In the genomic region with DNA sequence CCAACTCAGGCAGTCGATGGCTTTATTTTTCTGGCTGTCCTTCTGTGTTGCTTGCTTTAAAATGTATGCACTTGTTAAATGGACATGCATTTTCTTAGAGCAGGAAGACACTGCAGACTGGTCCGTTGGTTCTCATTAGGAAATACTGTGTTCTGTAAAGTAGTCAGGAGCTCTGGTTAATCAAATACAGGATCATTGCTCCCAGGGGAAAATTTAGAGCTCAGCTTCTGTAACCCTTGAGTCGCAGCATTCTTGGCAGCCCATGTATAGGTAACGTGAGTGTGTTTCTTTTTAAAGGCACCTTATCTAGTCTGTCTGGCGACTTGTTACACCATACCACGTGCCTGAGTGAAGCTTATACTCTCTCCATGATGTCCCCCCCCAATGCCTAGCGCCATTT, we compare ENCODE assay signal across 20 mouse cellular contexts. TPM values are rescaled to one million over a fixed set of nuclear protein-coding genes. Genes with fewer than 3 reads are reported as not detected.
A peak's percentile ranks its signal among the peaks of the same experiment; 100 is the strongest.
DNase-seq lines count a peak whose midpoint lies in the region; ATAC-seq lines count a peak whose summit lies in the region.
"Had no signal": no experiment of that assay in that cellular context is flagged by ENCODE, and none has a peak within 500 bp of the region (broad histone marks: within the 10 kb centered on the region; RNA-seq: fewer than 3 reads in every experiment).

No protein-coding gene starts in this region.

- H3K4me2 ChIP-seq in hindbrain, embryonic 13.5 days, result no peak overlapping the region
- no peak overlapping the region for H3K4me2 ChIP-seq in hindbrain, embryonic 16.5 days (ENCODE audit: low read length)
- no peak overlapping the region for H3K4me2 ChIP-seq in midbrain, embryonic 11.5 days
- no peak overlapping the region for H3K4me2 ChIP-seq in midbrain, embryonic 15.5 days
- H3K4me2 ChIP-seq: embryonic facial prominence, embryonic 13.5 days; forebrain, embryonic 12.5 days; heart, embryonic 12.5 days had no signal

- H3K36me3 ChIP-seq in hindbrain, embryonic 13.5 days, result peaks cover 7% of the 10 kb centered on the region
- H3K36me3 ChIP-seq in hindbrain, embryonic 16.5 days (ENCODE audit: control insufficient read depth, insufficient read depth, low read length), result no peaks in the 10 kb centered on the region
- no peaks in the 10 kb centered on the region for H3K36me3 ChIP-seq in midbrain, embryonic 11.5 days (ENCODE audit: control insufficient read depth, insufficient read depth, low read length)
- H3K36me3 ChIP-seq in midbrain, embryonic 15.5 days (replicated peaks), result no peaks in the 10 kb centered on the region

- no peaks in the 10 kb centered on the region for H3K9me3 ChIP-seq in hindbrain, embryonic 13.5 days
- H3K9me3 ChIP-seq in hindbrain, embryonic 16.5 days (ENCODE audit: control insufficient read depth, low read length), result no peaks in the 10 kb centered on the region
- H3K9me3 ChIP-seq in midbrain, embryonic 11.5 days (ENCODE audit: control insufficient read depth, low read length), result no peaks in the 10 kb centered on the region
- H3K9me3 ChIP-seq in midbrain, embryonic 15.5 days, result no peaks in the 10 kb centered on the region
- H3K9me3 ChIP-seq: embryonic facial prominence, embryonic 13.5 days; forebrain, embryonic 12.5 days; G1E; heart, embryonic 12.5 days; hindbrain, embryonic 10.5 days had no signal

- H3K27ac ChIP-seq in hindbrain, embryonic 13.5 days, result 0 out of 2 replicates have a peak overlapping the region, but pooled peaks have one; percentile 3
- no peak overlapping the region for H3K27ac ChIP-seq in hindbrain, embryonic 16.5 days (ENCODE audit: low read depth, low read length)
- H3K27ac ChIP-seq in midbrain, embryonic 11.5 days (ENCODE audit: low read depth, low read length), result no peak overlapping the region
- H3K27ac ChIP-seq in midbrain, embryonic 15.5 days, result no peak overlapping the region
- H3K27ac ChIP-seq: embryonic facial prominence, embryonic 13.5 days; forebrain, embryonic 12.5 days; hindbrain, embryonic 10.5 days had no signal

- no peak for ATAC-seq in hindbrain, embryonic 13.5 days (ENCODE audit: low FRiP score)
- ATAC-seq in hindbrain, embryonic 16.5 days, result no peak
- ATAC-seq in midbrain, embryonic 11.5 days (ENCODE audit: low FRiP score), result no peak
- no peak for ATAC-seq in midbrain, embryonic 15.5 days (replicated peaks)
- ATAC-seq: forebrain, embryonic 16.5 days had no signal

- H3K27me3 ChIP-seq in hindbrain, embryonic 13.5 days, result no peaks in the 10 kb centered on the region
- no peaks in the 10 kb centered on the region for H3K27me3 ChIP-seq in hindbrain, embryonic 16.5 days (replicated peaks; ENCODE audit: control insufficient read depth, insufficient read depth, low read length)
- H3K27me3 ChIP-seq in midbrain, embryonic 11.5 days (ENCODE audit: control insufficient read depth, insufficient read depth, low read length), result no peaks in the 10 kb centered on the region
- H3K27me3 ChIP-seq in midbrain, embryonic 15.5 days (replicated peaks), result no peaks in the 10 kb centered on the region
- H3K27me3 ChIP-seq: forebrain, embryonic 12.5 days; heart, embryonic 12.5 days had no signal

- H3K9ac ChIP-seq in hindbrain, embryonic 13.5 days, result no peak overlapping the region
- no peak overlapping the region for H3K9ac ChIP-seq in hindbrain, embryonic 16.5 days (ENCODE audit: low read depth, low read length)
- no peak overlapping the region for H3K9ac ChIP-seq in midbrain, embryonic 11.5 days (ENCODE audit: low read length)
- H3K9ac ChIP-seq in midbrain, embryonic 15.5 days, result no peak overlapping the region
- H3K9ac ChIP-seq: embryonic facial prominence, embryonic 13.5 days; forebrain, embryonic 12.5 days; heart, embryonic 12.5 days had no signal

- DNase-seq in kidney, adult 9 months, result peak; percentile 68
- no peak for DNase-seq in kidney, adult 11 months
- DNase-seq in midbrain, embryonic 11.5 days (ENCODE audit: low spot score, missing footprints), result peak; percentile 44
- DNase-seq in MN1 (ENCODE audit: low spot score), result peak; percentile 28
- no peak for DNase-seq in cerebellum, postnatal 36 days
- DNase-seq: adrenal gland, postnatal 14 days; cerebellum, adult 11-12 months; cerebellum, postnatal 25 days; gastrocnemius, postnatal 10 days; heart, adult 18-20 months; heart, postnatal 10 days had no signal

- H3K4me3 ChIP-seq in hindbrain, embryonic 13.5 days, result no peak overlapping the region
- H3K4me3 ChIP-seq in hindbrain, embryonic 16.5 days (ENCODE audit: low read length), result no peak overlapping the region
- H3K4me3 ChIP-seq in midbrain, embryonic 11.5 days (ENCODE audit: low read depth, low read length), result no peak overlapping the region
- no peak overlapping the region for H3K4me3 ChIP-seq in midbrain, embryonic 15.5 days
- H3K4me3 ChIP-seq: embryonic facial prominence, embryonic 13.5 days; forebrain, embryonic 12.5 days; heart, embryonic 12.5 days; hindbrain, embryonic 10.5 days had no signal

- H3K4me1 ChIP-seq in hindbrain, embryonic 13.5 days (replicated peaks), result peaks cover 24% of the 10 kb centered on the region
- H3K4me1 ChIP-seq in hindbrain, embryonic 16.5 days (ENCODE audit: control insufficient read depth, insufficient read depth, low read depth, low read length), result no peaks in the 10 kb centered on the region; the same call in 1 of the 2 replicates
- peaks cover 15% of the 10 kb centered on the region for H3K4me1 ChIP-seq in midbrain, embryonic 11.5 days (ENCODE audit: control insufficient read depth, insufficient read depth, low read length)
- H3K4me1 ChIP-seq in midbrain, embryonic 15.5 days, result peaks cover 5% of the 10 kb centered on the region; the same call in 1 of the 2 replicates

- WGBS in hindbrain, embryonic 13.5 days, result 72% methylated on average over 7 of the region's 7 CpGs
- WGBS in hindbrain, embryonic 16.5 days, result 73% methylated on average over 7 of the region's 7 CpGs
- WGBS in midbrain, embryonic 11.5 days, result 80% methylated on average over 7 of the region's 7 CpGs
- 75% methylated on average over 7 of the region's 7 CpGs for WGBS in midbrain, embryonic 15.5 days

RNA-seq across cellular contexts. Expression of a gene that starts 28.9 kb away (rescaled TPM):
- polyA plus RNA-seq in hindbrain, embryonic 13.5 days (2015; fragmentation: Nextera tagmentation; extraction: Ambion mirVana), result 13.4 and 13.9 TPM in 2 replicates
- 13.8 and 14.2 TPM in 2 replicates for polyA plus RNA-seq in hindbrain, embryonic 16.5 days (2015; fragmentation: Nextera tagmentation; extraction: Ambion mirVana)
- polyA plus RNA-seq in midbrain, embryonic 11.5 days (2014; fragmentation: Nextera tagmentation; extraction: Ambion mirVana), result 15.0 and 16.3 TPM in 2 replicates
- polyA plus RNA-seq in midbrain, embryonic 15.5 days (2015; fragmentation: Nextera tagmentation; extraction: Ambion mirVana), result 13.5 and 22.5 TPM in 2 replicates

Comparison
In these comparisons a context has a peak if more than half of its experiments do, and no peak if none do; other contexts are left out.
1. DNase-seq: peak in kidney, adult 9 months (single experiment), midbrain, embryonic 11.5 days (single experiment) and MN1 (single experiment); none in kidney, adult 11 months (single experiment) and cerebellum, postnatal 36 days (0 of 2).